Mouse (Mus musculus) left cerebral cortex, adult 2 months (tissue): ENCODE results near the gene Slc22a18. TPM values are rescaled to one million over a fixed set of nuclear protein-coding genes. Genes with fewer than 3 reads are reported as not detected.
A peak's percentile ranks its signal among the peaks of the same experiment; 100 is the strongest.

Source experiments
- DNase-seq, 2 experiments: peaks; one replicate each; pipeline ENCODE4 v3.0.0; 2021 to 2022; ENCODE audit warnings: low spot score in 2 of 2, mixed read lengths in 1 of 2; ENCODE audit errors: extremely low spot score in 1 of 2
- H3K27ac ChIP-seq: fragments of 200-600 bp; 2 replicates; pipeline ENCODE4 v1.8.1; 2022
- H3K4me3 ChIP-seq: fragments of 200-600 bp; 2 replicates; pipeline ENCODE4 v1.8.1; 2022
- CTCF ChIP-seq: fragments of 200-600 bp; IDR thresholded peaks from 2 replicates; pipeline ENCODE4 v1.8.1; 2022; ENCODE audit warnings: antibody characterized with exemption, mild to moderate bottlenecking, moderate library complexity
- intact Hi-C: fragments of 180-260 bp; cut with DNase I; formaldehyde crosslinking; loops from one replicate; pipeline ENCODE4 v1.15.1; 2025
- total RNA-seq, 2 experiments: library from RNA; stranded (reverse); gene quantifications; 2 replicates each; pipeline ENCODE4 v1.2.3; 2021

The Slc22a18 gene
- total RNA-seq, 2 experiments from 2014 or later: 0.58 to 0.81 TPM

DNA sequence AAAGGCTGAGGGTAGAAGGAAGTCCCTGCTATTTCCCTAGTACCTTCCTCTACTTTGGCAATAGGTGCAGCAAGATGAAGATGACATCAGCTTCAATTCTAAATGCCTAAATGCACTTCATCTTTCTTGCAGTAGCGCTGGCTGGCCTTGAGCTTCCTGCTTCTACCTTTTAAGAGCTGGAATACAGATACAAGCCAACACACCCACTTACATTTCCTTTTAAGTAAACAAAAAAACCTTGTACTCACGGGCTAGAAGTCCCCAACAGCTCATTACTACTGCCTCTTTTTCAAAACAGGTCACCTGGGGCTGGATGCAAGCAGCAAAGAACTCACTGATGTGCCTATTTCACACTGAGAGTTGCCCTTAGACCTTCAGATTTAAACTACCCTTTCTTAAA is 73.0 kb downstream of the Slc22a18 start:
- intact Hi-C loops: no loop called here
- H3K4me3 ChIP-seq: no peak overlapping the region
- DNase-seq: no peak
- H3K27ac ChIP-seq: no peak overlapping the region
- no peak for TF ChIP-seq CTCF

DNA sequence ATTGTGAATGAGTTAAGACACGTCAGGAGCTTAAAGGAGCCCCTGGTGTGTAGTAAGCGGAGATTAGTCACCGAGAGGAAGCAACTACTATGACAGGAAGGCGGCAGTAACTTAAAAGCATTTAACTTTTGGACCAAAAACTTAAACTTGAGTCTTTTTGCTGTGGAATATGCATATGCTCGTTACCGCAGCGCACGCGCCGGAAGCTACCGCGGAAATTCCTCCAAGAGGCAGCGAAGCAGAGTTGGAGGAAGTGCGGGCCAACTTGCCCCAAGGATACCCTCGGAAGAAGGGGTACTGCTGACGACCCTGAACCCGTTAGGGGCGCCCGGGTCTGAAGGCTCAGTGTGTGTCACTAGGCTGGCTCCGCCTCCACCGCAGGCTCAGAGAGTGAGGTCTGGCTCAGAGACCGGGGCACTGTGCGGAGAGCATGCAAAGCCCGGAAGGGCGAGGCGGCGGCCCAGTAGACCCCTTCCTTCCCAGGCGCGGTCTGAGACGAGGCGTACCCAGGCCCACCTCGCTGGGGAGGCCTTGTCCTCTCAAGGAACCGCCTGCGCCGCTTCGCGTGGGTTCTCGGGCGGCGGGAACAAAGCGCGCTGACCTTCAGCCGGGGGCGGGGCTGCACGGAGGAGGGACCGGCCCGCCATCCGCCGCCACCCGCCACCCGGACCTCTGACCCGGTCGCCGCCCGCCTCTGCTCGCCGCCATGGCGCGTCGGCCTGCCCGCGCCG is 74.9 kb downstream of the Slc22a18 start:
- no peak for DNase-seq
- intact Hi-C loops: no loop called here
- TF ChIP-seq CTCF: no peak

More for the DNA sequence above, 74.9 kb downstream of the Slc22a18 start:
- Histone ChIP-seq H3K27ac (peak overlapping the region; percentile 71), H3K4me3 (peak overlapping the region; percentile 86)

Other genes with a start within 250 kb of the Slc22a18 start
- 10 to 100 TPM; 10.3 to 10.7 TPM for gene Cdkn1c, start 12.7 kb upstream of the Slc22a18 start, total RNA-seq
- not detected for gene Phlda2, start 29.4 kb downstream of the Slc22a18 start, total RNA-seq
- gene Nap1l4, start 75.4 kb downstream of the Slc22a18 start, total RNA-seq: 100 to 1,000 TPM; 112 to 117 TPM
- gene Cars, start 126.4 kb downstream of the Slc22a18 start, total RNA-seq: 10 to 100 TPM; 59.5 to 68.2 TPM
- not detected for gene Tnfrsf26, start 155.0 kb downstream of the Slc22a18 start, total RNA-seq
- 1 to 10 TPM; 1.5 to 1.9 TPM for gene Tnfrsf22, start 175.9 kb downstream of the Slc22a18 start, total RNA-seq
- gene Tnfrsf23, start 212.1 kb downstream of the Slc22a18 start, total RNA-seq: 1 to 10 TPM; 1.2 to 2.3 TPM